Mouse (Mus musculus): ENCODE measurements around the gene Ank3. TPM values are rescaled to one million over a fixed set of nuclear protein-coding genes. Genes with fewer than 3 reads are reported as not detected.
A peak's percentile ranks its signal among the peaks of the same experiment; 100 is the strongest.

Gene Ank3
- polyA plus RNA-seq, 1 experiment from 2014 or later, result 150 TPM

- DNase-seq (peak; percentile 62), ATAC-seq (ENCODE audit: low FRiP score, low TSS enrichment) (0 out of 2 replicates have a peak, but pooled peaks have one; percentile 32)
- peaks cover 47% of the 10 kb centered on the region for H3K4me1 ChIP-seq (ENCODE audit: control insufficient read depth, insufficient read depth, low read length)
- no peaks in the 10 kb centered on the region for H3K27me3 ChIP-seq (ENCODE audit: control insufficient read depth, insufficient read depth, low read length)
- no peak overlapping the region; the same call in 1 of the 2 replicates for H3K9ac ChIP-seq (replicated peaks; ENCODE audit: low read length)
- H3K4me3 ChIP-seq (replicated peaks; ENCODE audit: low read depth, low read length), result no peak overlapping the region
- 7% methylated on average over 10 of the region's 10 CpGs for WGBS
- H3K4me2 ChIP-seq (ENCODE audit: low read length), result peak overlapping the region; percentile 30
- H3K9me3 ChIP-seq (ENCODE audit: control insufficient read depth, low read length), result no peaks in the 10 kb centered on the region
- H3K36me3 ChIP-seq (ENCODE audit: control insufficient read depth, insufficient read depth, low read length), result no peaks in the 10 kb centered on the region
- H3K27ac ChIP-seq (replicated peaks; ENCODE audit: low read depth, low read length), result peak overlapping the region; percentile 74
Observed at GRCm38 (mm10) chr10:69720452-69720851, 321.9 kb downstream of the Ank3 start.

GRCm38 (mm10) chr10:69720899-69721490 lies 322.4 kb downstream of the Ank3 start:
- Histone ChIP-seq H3K27me3 (ENCODE audit: control insufficient read depth, insufficient read depth, low read length) (no peaks in the 10 kb centered on the region), H3K27ac (replicated peaks; ENCODE audit: low read depth, low read length) (peak overlapping the region; percentile 74), H3K36me3 (ENCODE audit: control insufficient read depth, insufficient read depth, low read length) (no peaks in the 10 kb centered on the region), H3K4me2 (ENCODE audit: low read length) (no peak overlapping the region), H3K9me3 (ENCODE audit: control insufficient read depth, low read length) (no peaks in the 10 kb centered on the region), H3K4me1 (ENCODE audit: control insufficient read depth, insufficient read depth, low read length) (peaks cover 47% of the 10 kb centered on the region), H3K9ac (replicated peaks; ENCODE audit: low read length) (no peak overlapping the region), H3K4me3 (replicated peaks; ENCODE audit: low read depth, low read length) (no peak overlapping the region)
- no peak for ATAC-seq (ENCODE audit: low FRiP score, low TSS enrichment)
- WGBS, result 15% methylated on average over 6 of the region's 6 CpGs
- peak; percentile 42 for DNase-seq

DNA sequence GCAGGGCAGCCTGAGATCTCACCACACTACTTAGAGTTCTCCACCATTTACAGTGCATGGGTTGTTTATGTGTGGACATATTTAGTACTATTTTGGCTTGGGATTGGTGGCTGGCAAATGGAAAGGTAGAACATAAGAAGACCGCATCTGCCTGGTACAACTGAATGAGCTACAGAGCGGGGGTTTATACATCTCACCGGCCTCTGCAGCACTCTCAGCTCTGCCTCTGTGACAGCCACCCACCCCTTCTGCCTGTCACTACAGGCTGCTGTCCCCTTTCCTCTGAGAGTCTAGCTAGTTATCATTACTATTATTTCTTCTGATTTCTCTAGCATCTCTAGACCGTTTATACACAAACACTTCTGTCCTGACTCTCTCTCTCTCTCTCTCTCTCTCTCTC lies 325.6 kb downstream of the Ank3 start:
- ATAC-seq (ENCODE audit: low FRiP score, low TSS enrichment), result no peak
- DNase-seq, result no peak
- Histone ChIP-seq H3K9ac (replicated peaks; ENCODE audit: low read length) (no peak overlapping the region), H3K4me1 (ENCODE audit: control insufficient read depth, insufficient read depth, low read length) (peaks cover 47% of the 10 kb centered on the region), H3K9me3 (ENCODE audit: control insufficient read depth, low read length) (no peaks in the 10 kb centered on the region), H3K4me3 (replicated peaks; ENCODE audit: low read depth, low read length) (no peak overlapping the region), H3K27me3 (ENCODE audit: control insufficient read depth, insufficient read depth, low read length) (no peaks in the 10 kb centered on the region), H3K27ac (replicated peaks; ENCODE audit: low read depth, low read length) (no peak overlapping the region), H3K4me2 (ENCODE audit: low read length) (no peak overlapping the region), H3K36me3 (ENCODE audit: control insufficient read depth, insufficient read depth, low read length) (no peaks in the 10 kb centered on the region)
- 86% methylated on average over 4 of the region's 4 CpGs for WGBS

- peak overlapping the region; percentile 57; the same call in 1 of the 2 replicates for H3K27ac ChIP-seq (replicated peaks; ENCODE audit: low read depth, low read length)
- ATAC-seq (ENCODE audit: low FRiP score, low TSS enrichment) (no peak), DNase-seq (peak; percentile 38)
- no peak overlapping the region for H3K4me2 ChIP-seq (ENCODE audit: low read length)
- H3K4me3 ChIP-seq (replicated peaks; ENCODE audit: low read depth, low read length), result no peak overlapping the region
- peaks cover 42% of the 10 kb centered on the region for H3K4me1 ChIP-seq (ENCODE audit: control insufficient read depth, insufficient read depth, low read length)
- H3K27me3 ChIP-seq (ENCODE audit: control insufficient read depth, insufficient read depth, low read length), result no peaks in the 10 kb centered on the region
- no peak overlapping the region for H3K9ac ChIP-seq (replicated peaks; ENCODE audit: low read length)
- no peaks in the 10 kb centered on the region for H3K36me3 ChIP-seq (ENCODE audit: control insufficient read depth, insufficient read depth, low read length)
- WGBS, result 33% methylated on average over 14 of the region's 14 CpGs
- no peaks in the 10 kb centered on the region for H3K9me3 ChIP-seq (ENCODE audit: control insufficient read depth, low read length)
Observed at GRCm38 (mm10) chr10:69725078-69725477, 326.5 kb downstream of the Ank3 start.

DNA sequence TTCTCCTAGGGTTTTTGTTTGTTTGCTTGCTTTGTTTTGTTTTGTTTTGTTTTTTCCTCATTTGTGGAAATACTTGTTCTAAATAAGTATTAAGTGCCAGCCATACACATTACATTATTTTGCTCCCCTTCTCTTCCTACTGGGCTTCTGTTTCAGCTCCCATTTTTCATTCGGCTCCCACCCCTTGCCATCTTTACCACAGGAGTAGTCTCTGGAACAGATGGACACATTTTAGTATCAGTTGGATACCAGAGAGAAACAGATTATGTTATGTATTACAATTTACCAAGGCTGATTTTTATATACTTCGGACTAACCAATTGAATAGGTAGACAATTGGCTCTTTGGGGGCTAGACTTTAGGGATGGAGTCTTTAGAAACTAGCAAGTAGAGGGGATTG lies 327.7 kb downstream of the Ank3 start:
- H3K4me3 ChIP-seq (replicated peaks; ENCODE audit: low read depth, low read length), result no peak overlapping the region
- H3K36me3 ChIP-seq (ENCODE audit: control insufficient read depth, insufficient read depth, low read length), result no peaks in the 10 kb centered on the region
- H3K27ac ChIP-seq (replicated peaks; ENCODE audit: low read depth, low read length), result no peak overlapping the region
- no peak for DNase-seq
- no peaks in the 10 kb centered on the region for H3K9me3 ChIP-seq (ENCODE audit: control insufficient read depth, low read length)
- WGBS, result 92% methylated on average over 2 of the region's 2 CpGs
- no peak overlapping the region for H3K4me2 ChIP-seq (ENCODE audit: low read length)
- peaks cover 42% of the 10 kb centered on the region for H3K4me1 ChIP-seq (ENCODE audit: control insufficient read depth, insufficient read depth, low read length)
- H3K9ac ChIP-seq (replicated peaks; ENCODE audit: low read length), result no peak overlapping the region
- no peak for ATAC-seq (ENCODE audit: low FRiP score, low TSS enrichment)
- no peaks in the 10 kb centered on the region for H3K27me3 ChIP-seq (ENCODE audit: control insufficient read depth, insufficient read depth, low read length)

DNA sequence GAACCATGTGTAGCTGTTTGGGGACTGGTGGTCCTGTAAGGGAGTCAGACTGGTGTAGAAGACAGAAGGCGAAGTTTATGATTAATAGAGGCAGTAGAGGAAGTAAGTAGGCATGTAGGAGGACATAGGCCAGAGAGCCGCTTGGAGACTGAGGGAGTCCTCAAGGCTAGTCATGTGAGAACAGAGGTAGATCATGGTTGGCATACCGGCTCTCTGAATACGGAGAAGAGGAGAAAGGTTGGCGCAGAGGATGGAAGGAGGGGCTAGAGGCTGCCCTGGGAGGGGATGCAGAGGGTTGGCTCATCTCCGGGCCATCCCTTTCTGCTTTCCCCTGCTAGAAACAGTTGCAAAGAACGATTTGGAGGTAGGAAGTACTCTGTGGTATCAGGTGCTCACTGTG lies 328.2 kb downstream of the Ank3 start:
- peaks cover 40% of the 10 kb centered on the region for H3K4me1 ChIP-seq (ENCODE audit: control insufficient read depth, insufficient read depth, low read length)
- H3K27me3 ChIP-seq (ENCODE audit: control insufficient read depth, insufficient read depth, low read length), result no peaks in the 10 kb centered on the region
- H3K36me3 ChIP-seq (ENCODE audit: control insufficient read depth, insufficient read depth, low read length), result no peaks in the 10 kb centered on the region
- no peaks in the 10 kb centered on the region for H3K9me3 ChIP-seq (ENCODE audit: control insufficient read depth, low read length)
- DNase-seq (no peak), ATAC-seq (ENCODE audit: low FRiP score, low TSS enrichment) (no peak)
- no peak overlapping the region for H3K4me3 ChIP-seq (replicated peaks; ENCODE audit: low read depth, low read length)
- 89% methylated on average over 7 of the region's 7 CpGs for WGBS
- no peak overlapping the region for H3K4me2 ChIP-seq (ENCODE audit: low read length)
- H3K27ac ChIP-seq (replicated peaks; ENCODE audit: low read depth, low read length), result no peak overlapping the region
- H3K9ac ChIP-seq (replicated peaks; ENCODE audit: low read length), result no peak overlapping the region

- no peak overlapping the region for H3K9ac ChIP-seq (replicated peaks; ENCODE audit: low read length)
- ATAC-seq (ENCODE audit: low FRiP score, low TSS enrichment) (no peak), DNase-seq (no peak)
- 69% methylated on average over 6 of the region's 6 CpGs for WGBS
- H3K27me3 ChIP-seq (ENCODE audit: control insufficient read depth, insufficient read depth, low read length), result no peaks in the 10 kb centered on the region
- H3K4me1 ChIP-seq (ENCODE audit: control insufficient read depth, insufficient read depth, low read length), result peaks cover 38% of the 10 kb centered on the region
- H3K4me2 ChIP-seq (ENCODE audit: low read length), result no peak overlapping the region
- H3K4me3 ChIP-seq (replicated peaks; ENCODE audit: low read depth, low read length), result no peak overlapping the region
- H3K36me3 ChIP-seq (ENCODE audit: control insufficient read depth, insufficient read depth, low read length), result no peaks in the 10 kb centered on the region
- H3K9me3 ChIP-seq (ENCODE audit: control insufficient read depth, low read length), result no peaks in the 10 kb centered on the region
- no peak overlapping the region for H3K27ac ChIP-seq (replicated peaks; ENCODE audit: low read depth, low read length)
Observed at GRCm38 (mm10) chr10:69728876-69729275, 330.3 kb downstream of the Ank3 start.

- Histone ChIP-seq H3K4me2 (ENCODE audit: low read length) (0 out of 2 replicates have a peak overlapping the region, but pooled peaks have one; percentile 9), H3K27me3 (ENCODE audit: control insufficient read depth, insufficient read depth, low read length) (no peaks in the 10 kb centered on the region), H3K27ac (replicated peaks; ENCODE audit: low read depth, low read length) (peak overlapping the region; percentile 68), H3K9ac (replicated peaks; ENCODE audit: low read length) (no peak overlapping the region), H3K4me1 (ENCODE audit: control insufficient read depth, insufficient read depth, low read length) (peaks cover 23% of the 10 kb centered on the region), H3K36me3 (ENCODE audit: control insufficient read depth, insufficient read depth, low read length) (no peaks in the 10 kb centered on the region), H3K4me3 (replicated peaks; ENCODE audit: low read depth, low read length) (no peak overlapping the region), H3K9me3 (ENCODE audit: control insufficient read depth, low read length) (no peaks in the 10 kb centered on the region)
- ATAC-seq (ENCODE audit: low FRiP score, low TSS enrichment), result no peak
- 46% methylated on average over 10 of the region's 10 CpGs for WGBS
- peak; percentile 37 for DNase-seq
Observed at GRCm38 (mm10) chr10:69730351-69730871, 331.8 kb downstream of the Ank3 start.

DNA sequence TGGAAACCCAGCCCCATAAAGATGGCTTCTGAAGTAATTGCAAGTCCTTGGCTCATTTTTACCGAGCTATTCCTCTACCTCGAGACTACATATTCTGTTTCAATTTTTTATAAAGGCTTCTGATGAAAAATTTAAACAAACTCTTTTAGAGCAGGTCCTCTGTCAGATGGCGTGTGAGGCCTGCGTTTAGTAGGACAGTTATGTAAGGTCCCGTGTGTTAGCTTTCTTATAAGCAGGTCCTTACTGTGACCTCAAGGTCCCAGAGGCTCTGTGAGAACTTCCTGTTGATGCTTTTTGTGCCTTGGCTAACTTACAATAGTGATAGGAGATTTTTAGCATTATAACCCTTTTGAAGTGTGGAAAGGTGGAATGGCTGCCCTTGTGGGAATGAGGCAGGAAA lies 332.8 kb downstream of the Ank3 start:
- 77% methylated on average over 5 of the region's 5 CpGs for WGBS
- Histone ChIP-seq H3K9ac (replicated peaks; ENCODE audit: low read length) (no peak overlapping the region), H3K36me3 (ENCODE audit: control insufficient read depth, insufficient read depth, low read length) (no peaks in the 10 kb centered on the region), H3K27me3 (ENCODE audit: control insufficient read depth, insufficient read depth, low read length) (no peaks in the 10 kb centered on the region), H3K27ac (replicated peaks; ENCODE audit: low read depth, low read length) (peak overlapping the region; percentile 68), H3K4me1 (ENCODE audit: control insufficient read depth, insufficient read depth, low read length) (peaks cover 23% of the 10 kb centered on the region), H3K9me3 (ENCODE audit: control insufficient read depth, low read length) (no peaks in the 10 kb centered on the region), H3K4me2 (ENCODE audit: low read length) (no peak overlapping the region), H3K4me3 (replicated peaks; ENCODE audit: low read depth, low read length) (no peak overlapping the region)
- ATAC-seq (ENCODE audit: low FRiP score, low TSS enrichment) (no peak), DNase-seq (no peak)

All from midbrain, embryonic 14.5 days (tissue).